Mouse (Mus musculus): ENCODE measurements around the gene Slc4a5. TPM values are rescaled to one million over a fixed set of nuclear protein-coding genes. Genes with fewer than 3 reads are reported as not detected.

The Slc4a5 gene
- total RNA-seq, 4 experiments from 2014 or later, result not detected

GRCm38 (mm10) chr6:83231486-83231885 lies 11.9 kb downstream of the Slc4a5 start:
- DNase-seq (ENCODE audit: low spot score), result no peak

DNA sequence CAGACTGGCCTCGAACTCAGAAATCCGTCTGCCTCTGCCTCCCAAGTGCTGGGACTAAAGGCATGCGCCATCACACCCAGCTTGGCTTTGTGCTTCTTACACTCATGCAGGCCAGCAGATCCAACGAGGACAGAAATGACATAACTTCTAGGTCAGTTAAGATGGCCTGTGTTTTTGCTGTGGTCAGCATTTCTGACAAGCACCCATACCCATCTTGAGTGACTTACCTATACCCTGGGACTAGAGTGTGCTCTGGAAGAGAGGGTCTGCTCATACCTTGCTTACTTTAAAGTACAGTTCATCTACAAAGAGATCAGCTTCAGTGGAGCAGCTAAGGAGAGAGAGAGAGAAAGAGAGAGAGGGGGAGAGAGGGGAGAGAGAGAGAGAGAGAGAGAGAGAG lies 13.7 kb downstream of the Slc4a5 start:
- no peak for DNase-seq (ENCODE audit: low spot score)

DNA sequence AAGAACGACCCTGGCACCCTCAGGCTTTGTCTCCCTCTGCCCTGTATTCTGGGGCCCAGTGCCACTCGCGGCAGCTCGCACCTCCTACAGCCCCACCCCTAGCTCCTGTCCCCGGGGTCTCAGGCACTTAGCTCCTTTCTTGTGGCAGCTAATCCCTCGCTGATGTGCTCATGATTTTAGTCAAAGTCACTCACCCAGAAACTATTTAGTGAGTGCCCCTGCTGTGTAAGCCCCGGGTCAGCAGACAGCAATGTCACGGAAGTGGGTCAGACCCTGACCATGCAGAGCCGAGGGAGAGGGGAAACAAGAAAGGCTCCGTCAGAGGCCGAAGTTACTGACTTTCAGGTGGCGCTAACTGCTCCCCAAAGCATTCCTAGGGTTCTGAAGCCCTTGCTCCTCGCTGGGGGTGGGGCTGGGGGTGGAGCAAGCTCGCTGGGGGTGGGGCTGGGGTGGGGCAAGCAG lies 14.7 kb downstream of the Slc4a5 start:
- no peak for DNase-seq (ENCODE audit: low spot score)

DNA sequence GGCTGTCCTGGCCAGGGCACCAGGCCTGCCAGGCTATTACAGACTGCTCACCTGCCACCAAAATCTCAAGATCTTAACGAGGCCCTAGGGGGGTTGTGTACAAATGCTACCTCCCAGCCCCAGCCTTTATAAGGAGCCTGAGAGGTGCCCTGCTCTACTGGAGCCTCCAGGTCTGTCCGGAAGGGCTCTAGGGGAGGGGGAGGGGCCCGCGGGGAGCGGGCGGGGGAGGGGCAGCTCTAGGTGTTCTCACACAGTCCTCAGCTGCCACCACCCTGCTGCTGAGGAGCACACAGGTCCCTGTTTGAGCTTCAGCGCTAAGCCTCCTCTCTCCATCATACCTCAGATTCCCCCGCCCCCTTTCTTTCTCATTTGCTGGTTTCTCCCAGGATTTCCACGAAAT lies 17.5 kb downstream of the Slc4a5 start:
- DNase-seq (ENCODE audit: low spot score), result no peak

DNA sequence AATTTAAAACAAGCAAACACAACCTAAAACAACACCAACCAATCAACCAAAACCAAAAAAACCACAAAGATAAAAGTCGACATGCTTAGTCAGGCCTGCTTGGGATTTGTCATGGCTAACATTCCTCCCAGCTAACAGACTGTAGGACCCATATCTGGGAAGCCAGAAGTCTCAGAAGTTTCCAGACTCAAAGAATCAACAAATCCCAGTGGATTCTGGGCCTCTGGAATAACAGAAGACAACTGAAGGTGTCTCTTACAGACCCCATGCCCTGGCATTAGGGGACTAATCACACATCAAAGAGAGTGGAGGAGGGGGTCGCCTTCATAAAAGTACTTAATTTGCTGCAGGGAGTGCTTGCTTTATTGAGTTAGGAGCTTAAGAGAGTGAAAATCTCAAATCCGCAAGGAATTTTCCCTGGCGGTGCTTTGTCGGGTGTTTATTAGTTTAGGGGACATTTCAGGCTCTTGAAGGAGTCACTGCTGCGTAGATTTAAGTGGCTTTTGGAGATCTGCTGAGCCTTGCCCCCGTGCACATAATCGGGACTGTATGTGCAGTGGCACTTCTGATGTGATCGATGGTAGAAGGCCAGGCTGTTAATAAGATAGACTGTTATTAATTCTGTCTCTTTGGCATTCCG lies 24.9 kb downstream of the Slc4a5 start:
- no peak for DNase-seq (ENCODE audit: low spot score)

DNA sequence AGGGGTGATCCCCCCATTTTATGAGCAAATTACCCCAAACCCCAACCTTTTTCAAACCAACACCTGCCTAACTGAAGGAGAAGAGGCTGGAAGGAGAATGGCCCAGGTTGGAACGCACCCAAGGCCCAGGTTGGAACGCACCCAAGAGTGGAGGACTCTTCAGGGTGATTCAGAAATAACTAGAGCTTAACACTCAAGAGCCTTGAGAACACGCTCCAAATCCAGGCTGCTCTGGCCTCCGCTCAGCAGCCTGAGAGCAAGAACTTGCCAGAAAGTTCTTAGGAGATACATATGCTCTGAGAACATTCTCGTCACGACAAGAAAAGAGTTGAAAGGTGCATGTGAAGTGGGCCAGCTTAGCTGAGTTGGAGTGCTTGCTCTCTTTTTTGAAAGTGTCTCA lies 25.5 kb downstream of the Slc4a5 start:
- peak; percentile 65 for DNase-seq (ENCODE audit: low spot score)

DNA sequence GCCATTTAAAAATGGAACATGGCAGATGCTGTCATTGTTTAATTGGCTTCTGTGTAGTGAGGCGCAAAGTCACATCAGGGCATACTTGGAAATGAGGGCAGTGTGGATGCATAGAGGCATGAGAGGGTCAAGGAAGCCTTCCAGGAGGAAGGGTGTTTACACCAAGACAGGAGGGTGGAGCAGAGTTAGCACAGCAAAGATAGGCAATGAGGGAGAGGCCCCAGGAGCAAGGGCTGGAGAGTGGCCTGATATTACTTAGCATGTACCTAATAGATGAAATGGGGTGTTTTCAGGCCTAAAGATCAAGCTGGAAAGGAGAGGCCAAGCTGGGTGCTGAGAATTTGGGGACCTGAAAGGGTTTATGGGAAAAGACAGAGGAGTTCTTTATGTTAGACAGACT lies 26.4 kb downstream of the Slc4a5 start:
- DNase-seq (ENCODE audit: low spot score), result no peak

DNA sequence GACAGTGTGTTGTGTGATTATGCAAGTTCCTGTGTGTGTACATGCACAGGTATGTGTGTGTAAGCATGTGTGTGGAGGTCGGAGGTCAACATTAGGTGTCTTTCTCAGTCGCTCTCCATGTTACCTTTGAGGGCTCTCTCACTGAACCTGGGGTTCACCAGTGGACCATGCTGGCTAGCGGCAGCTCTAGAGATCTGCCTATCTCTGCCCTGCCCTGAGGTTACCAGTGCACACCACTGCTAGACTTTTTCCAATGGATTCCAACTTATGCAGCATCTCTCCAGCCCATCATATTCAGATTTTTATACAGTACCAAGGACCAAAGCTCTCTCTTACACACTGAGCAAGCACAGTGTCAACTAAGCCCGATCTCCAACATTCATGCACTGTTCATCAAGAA lies 27.1 kb downstream of the Slc4a5 start:
- DNase-seq (ENCODE audit: low spot score), result no peak

DNA sequence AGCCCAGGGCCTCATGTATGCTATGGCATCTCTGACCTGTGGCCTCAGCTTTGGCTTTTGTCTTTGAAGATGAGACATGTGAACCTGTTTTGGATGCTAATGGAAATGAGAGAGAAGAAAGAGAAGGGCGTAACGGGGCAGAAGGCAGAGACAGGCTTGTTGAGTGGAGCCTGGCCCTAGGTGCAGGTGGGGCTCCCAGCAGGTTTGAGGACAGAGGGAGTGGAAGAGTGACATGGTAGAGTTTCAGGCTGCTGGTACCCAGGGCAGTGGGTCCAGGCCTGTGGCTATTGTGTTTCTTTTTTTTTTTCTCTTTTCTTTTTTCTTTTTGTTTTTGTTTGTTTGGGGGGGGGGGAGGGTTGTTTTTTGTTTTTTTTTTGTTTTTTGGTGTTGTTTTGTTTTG lies 27.5 kb downstream of the Slc4a5 start:
- DNase-seq (ENCODE audit: low spot score), result no peak

DNA sequence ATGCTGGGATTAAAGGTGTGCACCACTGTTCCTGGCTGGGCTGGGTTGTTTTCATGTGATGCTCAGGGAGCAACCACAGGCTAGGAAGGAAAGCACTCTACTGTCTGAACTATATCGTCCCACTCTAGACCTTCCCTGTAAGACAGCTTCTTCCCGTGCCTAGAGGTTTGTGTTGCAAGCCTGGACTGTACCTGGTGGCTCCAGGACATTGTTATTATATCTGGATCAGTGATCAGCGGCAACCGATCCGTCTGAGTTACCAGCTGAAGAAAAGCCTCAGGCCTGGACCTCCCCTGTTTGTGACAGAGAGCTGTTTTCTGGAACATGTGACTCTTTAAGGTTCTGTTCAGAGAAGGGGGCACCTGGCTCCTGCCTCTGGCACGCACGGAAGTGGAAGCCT lies 34.6 kb downstream of the Slc4a5 start:
- DNase-seq (ENCODE audit: low spot score), result no peak

DNA sequence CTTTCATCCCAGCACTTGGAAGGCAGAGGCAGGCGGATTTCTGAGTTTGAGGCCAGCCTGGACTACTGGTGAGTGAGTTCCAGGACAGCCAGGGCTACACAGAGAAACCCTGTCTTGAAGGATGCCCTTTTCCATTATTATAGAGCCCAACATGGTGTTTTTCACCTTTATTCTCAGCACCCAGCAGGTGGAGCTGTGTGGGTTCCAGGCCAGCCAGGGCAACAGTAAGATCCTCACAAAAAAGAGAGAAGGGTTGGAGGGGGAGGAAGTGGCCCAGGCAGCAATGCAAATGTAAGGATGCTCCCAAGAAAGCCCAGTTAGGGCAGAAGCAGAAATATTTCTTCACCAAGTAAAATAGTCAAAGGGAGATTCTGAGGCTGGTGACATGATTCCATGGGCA lies 44.9 kb downstream of the Slc4a5 start:
- DNase-seq (ENCODE audit: low spot score), result no peak

GRCm38 (mm10) chr6:83265253-83265652 lies 45.6 kb downstream of the Slc4a5 start:
- DNase-seq (ENCODE audit: low spot score), result no peak

- DNase-seq (ENCODE audit: low spot score), result no peak
These were observed 46.0 kb downstream of the Slc4a5 start for GRCm38 (mm10) chr6:83265653-83266052.

DNA sequence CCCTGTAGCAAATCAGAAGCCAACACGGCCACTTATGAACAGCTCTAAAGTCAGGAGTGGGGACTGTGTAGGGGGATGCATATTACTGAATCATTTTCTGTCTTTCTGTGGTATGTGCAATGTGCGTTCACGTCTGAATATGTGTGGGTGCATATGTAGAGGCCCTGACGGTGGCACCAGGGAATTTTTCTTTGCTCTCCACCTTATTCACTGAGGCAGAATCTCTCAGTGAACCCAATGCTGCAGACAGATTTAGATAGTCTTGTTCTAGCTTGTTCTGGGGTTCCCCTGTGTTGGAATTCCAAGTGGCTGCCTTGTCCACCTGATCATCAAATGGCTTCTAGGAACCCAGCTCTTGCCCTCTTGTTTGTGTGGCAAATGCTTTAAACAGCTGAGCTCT lies 48.0 kb downstream of the Slc4a5 start:
- no peak for DNase-seq (ENCODE audit: low spot score)

DNA sequence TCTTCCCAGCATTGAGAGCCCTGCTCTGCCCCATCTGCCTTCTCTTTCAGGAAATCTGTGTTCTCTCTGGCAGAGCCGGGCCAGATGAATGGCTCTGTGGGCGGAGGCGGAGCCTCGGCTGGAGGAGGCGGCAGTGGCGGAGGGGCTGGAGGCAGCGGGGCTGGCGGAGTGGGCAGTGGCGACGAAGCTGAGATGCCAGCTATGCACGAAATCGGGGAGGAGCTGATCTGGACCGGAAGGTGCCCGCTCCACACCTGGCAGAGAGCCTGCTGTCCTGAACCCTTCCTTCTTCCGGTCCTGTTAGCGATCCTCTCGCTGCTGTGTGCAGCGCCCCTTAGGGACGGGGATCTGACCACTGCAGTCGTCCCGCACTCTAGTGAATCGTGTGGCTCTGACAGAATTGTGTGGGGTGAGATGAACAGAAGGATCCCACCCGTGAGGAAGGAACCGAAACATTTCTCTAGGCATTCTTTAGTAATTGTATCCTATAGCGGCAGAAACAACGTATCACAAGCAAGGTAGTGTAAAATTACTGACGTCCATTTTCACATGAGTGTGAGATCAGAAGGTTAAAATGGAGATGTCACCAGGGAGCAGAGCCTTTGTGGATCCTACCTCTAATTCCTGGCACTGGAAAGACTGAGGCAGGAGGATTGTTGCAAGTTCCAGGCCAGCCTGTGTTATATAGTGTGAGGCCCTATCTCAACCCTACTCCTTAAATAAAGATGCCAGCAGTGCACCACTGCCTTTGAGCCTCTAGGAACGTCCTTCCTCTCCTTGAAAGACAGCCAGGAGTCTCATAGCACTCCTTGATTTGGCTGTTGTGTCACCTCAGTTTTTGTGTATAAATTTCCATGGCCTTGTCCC lies 48.7 kb downstream of the Slc4a5 start:
- peak; percentile 79 for DNase-seq (ENCODE audit: low spot score)

DNA sequence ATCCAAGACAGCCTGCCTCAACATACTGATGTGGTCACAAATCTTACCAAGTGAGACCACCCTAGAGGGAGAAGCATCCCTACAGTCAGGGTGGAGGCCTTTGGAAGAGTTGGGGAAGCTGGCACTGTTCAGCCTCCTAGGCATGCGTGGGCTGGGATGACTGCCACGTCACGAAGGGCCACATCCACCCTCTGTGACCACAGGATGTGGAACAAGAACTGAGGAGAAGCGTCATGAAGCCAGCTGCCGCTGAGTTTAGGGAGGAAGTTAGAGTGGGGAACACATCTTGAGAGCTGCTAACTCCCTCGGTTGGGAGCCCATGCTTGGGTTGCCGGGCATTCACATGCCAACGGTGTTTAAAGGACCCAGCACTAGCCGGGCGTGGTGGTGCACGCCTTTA lies 54.1 kb downstream of the Slc4a5 start:
- DNase-seq (ENCODE audit: low spot score), result no peak

- no peak for DNase-seq (ENCODE audit: low spot score)
These were observed 57.5 kb downstream of the Slc4a5 start for GRCm38 (mm10) chr6:83277151-83277550.

GRCm38 (mm10) chr6:83278881-83279280 lies 59.3 kb downstream of the Slc4a5 start:
- no peak for DNase-seq (ENCODE audit: low spot score)

- no peak for DNase-seq (ENCODE audit: low spot score)
These were observed 60.8 kb downstream of the Slc4a5 start for GRCm38 (mm10) chr6:83280256-83280955.

DNA sequence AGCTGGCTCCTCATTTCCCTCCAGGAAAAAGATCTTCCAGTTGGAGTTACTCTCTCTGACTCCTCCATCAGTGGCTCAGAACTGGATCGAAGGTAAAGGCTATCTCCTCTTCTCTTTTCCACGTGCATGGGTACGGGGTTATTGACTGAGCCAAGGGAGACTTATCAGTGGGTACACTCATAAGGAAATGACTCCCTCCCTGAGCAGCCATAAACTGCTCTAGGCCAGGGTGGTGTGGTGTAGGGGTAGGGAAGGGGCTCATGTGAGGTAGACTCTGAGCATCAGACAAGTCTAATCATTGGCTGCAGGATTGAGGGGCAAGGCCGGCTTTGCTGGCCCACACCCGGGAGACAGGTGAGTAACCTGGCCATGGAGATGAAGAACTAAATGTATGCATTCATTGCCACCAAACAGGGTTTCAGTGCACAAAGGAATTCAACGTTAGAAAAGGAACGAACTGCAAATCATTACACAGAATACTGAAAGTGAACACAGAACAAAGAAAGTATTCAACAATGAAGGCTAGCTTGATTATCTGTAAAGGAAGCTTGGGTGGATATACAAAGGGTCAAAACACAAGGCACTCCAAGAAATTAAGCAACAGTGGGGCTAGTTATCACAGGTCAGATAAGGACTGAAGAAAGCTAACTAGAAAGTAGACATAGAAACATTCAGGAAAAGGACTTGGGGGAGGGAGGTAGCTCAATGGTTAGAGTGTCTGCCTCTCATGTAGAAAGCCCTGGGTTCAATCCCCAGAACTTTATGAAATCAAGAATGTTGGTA lies 81.0 kb downstream of the Slc4a5 start:
- DNase-seq (ENCODE audit: low spot score), result no peak

GRCm38 (mm10) chr6:83301294-83301693 lies 81.7 kb downstream of the Slc4a5 start:
- no peak for DNase-seq (ENCODE audit: low spot score)

- DNase-seq (ENCODE audit: low spot score), result peak; percentile 40
These were observed 82.6 kb downstream of the Slc4a5 start for GRCm38 (mm10) chr6:83302264-83302663.

Data from heart, adult 8-10 months (tissue).